Mouse (Mus musculus) adrenal gland, adult 2 months (tissue): ENCODE data around the gene Mroh7. TPM values are rescaled to one million over a fixed set of nuclear protein-coding genes. Genes with fewer than 3 reads are reported as not detected.

Experiments used
- DNase-seq: peaks from one replicate; pipeline ENCODE4 v3.0.0; 2021
- polyA plus RNA-seq: library from polyadenylated mRNA; depleted of rRNA; stranded (reverse); fragments of >200 nt; gene quantifications from 2 replicates; pipeline ENCODE4 v1.2.3, GENCODE M21; 2012; rRNA removed
- total RNA-seq, 2 experiments: library from RNA; stranded (reverse); gene quantifications; 2 replicates each; pipeline ENCODE4 v1.2.3; 2021

Gene Mroh7
- total and polyA plus RNA-seq, 3 experiments, result 0.83 to 3.1 (median 1.4) TPM

GRCm38 (mm10) chr4:106633281-106634085 is 97.2 kb downstream of the Mroh7 start:
- DNase-seq, result no peak

- no peak for DNase-seq
These were observed 98.4 kb downstream of the Mroh7 start for GRCm38 (mm10) chr4:106632313-106632712.

Other genes with a start within 250 kb of the Mroh7 start
- not detected for gene Bsnd, start 238.6 kb downstream of the Mroh7 start, total RNA-seq
- 0.07 and 0.08 TPM in 2 replicates for gene Bsnd, start 238.6 kb downstream of the Mroh7 start, polyA plus RNA-seq
- gene Dhcr24, start 169.9 kb downstream of the Mroh7 start, total RNA-seq, result 100 to 1,000 TPM in 1 of 2 experiments, 10 to 100 TPM in 1; 86.6 to 366 TPM
- 253 and 508 TPM in 2 replicates for gene Dhcr24, start 169.9 kb downstream of the Mroh7 start, polyA plus RNA-seq
- gene Lexm, start 113.7 kb downstream of the Mroh7 start, total RNA-seq, result not detected
- not detected in 2 replicates for gene Lexm, start 113.7 kb downstream of the Mroh7 start, polyA plus RNA-seq
- under 1 TPM in 1 of 2 experiments, not detected in 1; 0.12 TPM for gene Ttc22, start 108.5 kb downstream of the Mroh7 start, total RNA-seq
- gene Ttc22, start 108.5 kb downstream of the Mroh7 start, polyA plus RNA-seq, result 0.04 TPM in 1 of 2 replicates, not detected in the other
- gene Pars2, start 79.9 kb downstream of the Mroh7 start, total RNA-seq, result 1 to 10 TPM; 3.6 to 8.9 TPM
- 5.2 and 10.3 TPM in 2 replicates for gene Pars2, start 79.9 kb downstream of the Mroh7 start, polyA plus RNA-seq
- gene Ttc4, start 52.0 kb downstream of the Mroh7 start, total RNA-seq, result 10 to 100 TPM; 21.2 to 27.5 TPM
- gene Ttc4, start 52.0 kb downstream of the Mroh7 start, polyA plus RNA-seq, result 28.3 and 28.6 TPM in 2 replicates
- gene Fam151a, start 3.0 kb upstream of the Mroh7 start, total RNA-seq, result under 1 TPM; 0.23 to 0.45 TPM
- 0.18 TPM in 1 of 2 replicates, not detected in the other for gene Fam151a, start 3.0 kb upstream of the Mroh7 start, polyA plus RNA-seq
- gene Acot11, start 74.1 kb upstream of the Mroh7 start, total RNA-seq, result 10 to 100 TPM; 46.7 to 84.2 TPM
- gene Acot11, start 74.1 kb upstream of the Mroh7 start, polyA plus RNA-seq, result 21.2 and 23.2 TPM in 2 replicates
- 10 to 100 TPM; 73.9 to 88.5 TPM for gene Ssbp3, start 179.8 kb upstream of the Mroh7 start, total RNA-seq
- 54.3 and 85.0 TPM in 2 replicates for gene Ssbp3, start 179.8 kb upstream of the Mroh7 start, polyA plus RNA-seq